Mouse (Mus musculus): ENCODE measurements around the gene Scarb1.

Scarb1 gene

GRCm38 (mm10) chr5:125306372-125306771 lies 34.5 kb downstream of the Scarb1 start:
- DNase-seq (ENCODE audit: low read depth, low spot score), result no peak

GRCm38 (mm10) chr5:125305229-125306081 lies 35.4 kb downstream of the Scarb1 start:
- no peak for DNase-seq (ENCODE audit: low read depth, low spot score)

- DNase-seq (ENCODE audit: low read depth, low spot score), result peak; percentile 80
Measured at GRCm38 (mm10) chr5:125304245-125304856, 36.5 kb downstream of the Scarb1 start.

- DNase-seq (ENCODE audit: low read depth, low spot score), result no peak
Measured at GRCm38 (mm10) chr5:125303055-125303454, 37.8 kb downstream of the Scarb1 start.

GRCm38 (mm10) chr5:125298234-125298633 lies 42.7 kb downstream of the Scarb1 start:
- DNase-seq (ENCODE audit: low read depth, low spot score), result no peak

- no peak for DNase-seq (ENCODE audit: low read depth, low spot score)
Measured at GRCm38 (mm10) chr5:125297171-125297570, 43.7 kb downstream of the Scarb1 start.

GRCm38 (mm10) chr5:125292951-125293350 lies 47.9 kb downstream of the Scarb1 start:
- DNase-seq (ENCODE audit: low read depth, low spot score), result no peak

GRCm38 (mm10) chr5:125291895-125292294 lies 49.0 kb downstream of the Scarb1 start:
- no peak for DNase-seq (ENCODE audit: low read depth, low spot score)

- DNase-seq (ENCODE audit: low read depth, low spot score), result no peak
Measured at GRCm38 (mm10) chr5:125291387-125291786, 49.5 kb downstream of the Scarb1 start.

GRCm38 (mm10) chr5:125287053-125287655 lies 53.7 kb downstream of the Scarb1 start:
- no peak for DNase-seq (ENCODE audit: low read depth, low spot score)

- DNase-seq (ENCODE audit: low read depth, low spot score), result no peak
Measured at GRCm38 (mm10) chr5:125286090-125286489, 54.8 kb downstream of the Scarb1 start.

GRCm38 (mm10) chr5:125283748-125284640 lies 56.9 kb downstream of the Scarb1 start:
- peak; percentile 79 for DNase-seq (ENCODE audit: low read depth, low spot score)

- no peak for DNase-seq (ENCODE audit: low read depth, low spot score)
Measured at GRCm38 (mm10) chr5:125279216-125279615, 61.7 kb downstream of the Scarb1 start.

- peak; percentile 28 for DNase-seq (ENCODE audit: low read depth, low spot score)
Measured at GRCm38 (mm10) chr5:125278314-125278713, 62.6 kb downstream of the Scarb1 start.

GRCm38 (mm10) chr5:125277313-125277712 lies 63.6 kb downstream of the Scarb1 start:
- no peak for DNase-seq (ENCODE audit: low read depth, low spot score)

GRCm38 (mm10) chr5:125276765-125277164 lies 64.1 kb downstream of the Scarb1 start:
- DNase-seq (ENCODE audit: low read depth, low spot score), result no peak

GRCm38 (mm10) chr5:125275315-125275714 lies 65.6 kb downstream of the Scarb1 start:
- DNase-seq (ENCODE audit: low read depth, low spot score), result no peak

GRCm38 (mm10) chr5:125274773-125275172 lies 66.1 kb downstream of the Scarb1 start:
- no peak for DNase-seq (ENCODE audit: low read depth, low spot score)

- no peak for DNase-seq (ENCODE audit: low read depth, low spot score)
Measured at GRCm38 (mm10) chr5:125274182-125274581, 66.7 kb downstream of the Scarb1 start.

- DNase-seq (ENCODE audit: low read depth, low spot score), result peak; percentile 45
Measured at GRCm38 (mm10) chr5:125273666-125274109, 67.2 kb downstream of the Scarb1 start.

- DNase-seq (ENCODE audit: low read depth, low spot score), result no peak
Measured at GRCm38 (mm10) chr5:125272231-125272988, 68.5 kb downstream of the Scarb1 start.
